Mouse (Mus musculus) bone marrow macrophage, adult 2 months (primary cell): ENCODE measurements around the gene Susd4. TPM values are rescaled to one million over a fixed set of nuclear protein-coding genes. Genes with fewer than 3 reads are reported as not detected.
A peak's percentile ranks its signal among the peaks of the same experiment; 100 is the strongest.

ENCODE experiments used
- H3K27ac ChIP-seq: 2 replicates; pipeline ENCODE4 v1.5.1; 2012; ENCODE audit warnings: low read depth, low read length; ENCODE audit not compliant: insufficient read depth
- H3K4me1 ChIP-seq: 2 replicates; pipeline ENCODE4 v1.6.1; 2012; ENCODE audit warnings: low read length; ENCODE audit not compliant: control insufficient read depth, insufficient read depth
- H3K4me3 ChIP-seq: 2 replicates; pipeline ENCODE4 v1.5.1; 2012; ENCODE audit warnings: mild to moderate bottlenecking, low read length, moderate library complexity; ENCODE audit not compliant: insufficient read depth
- CTCF ChIP-seq: IDR thresholded peaks from 2 replicates; pipeline ENCODE4 v1.5.1; 2012; ENCODE audit warnings: low read depth, mild to moderate bottlenecking, low read length, moderate library complexity
- POLR2A ChIP-seq: IDR thresholded peaks from 2 replicates; pipeline ENCODE4 v1.6.1; 2012; ENCODE audit warnings: mild to moderate bottlenecking, low read depth, low read length, borderline replicate concordance
- polyA plus RNA-seq: library from polyadenylated mRNA; stranded (reverse); fragments of >200 nt; gene quantifications from 2 replicates; pipeline ENCODE4 v1.2.4, GENCODE M21; 2012; ENCODE audit not compliant: missing spikeins, insufficient read depth, insufficient read length

Susd4 gene
- polyA plus RNA-seq, 1 experiment = not detected

- Histone ChIP-seq H3K27ac (no peak overlapping the region), H3K4me3 (no peak overlapping the region), H3K4me1 (peaks cover 28% of the 10 kb centered on the region)
- TF ChIP-seq CTCF = no peak
- TF ChIP-seq POLR2A = no peak
These were observed 148.9 kb downstream of the Susd4 start for GRCm38 (mm10) chr1:182912591-182912990.

- Histone ChIP-seq H3K27ac (no peak overlapping the region), H3K4me1 (peaks cover 16% of the 10 kb centered on the region), H3K4me3 (no peak overlapping the region)
- no peak for TF ChIP-seq CTCF
- no peak for TF ChIP-seq POLR2A
These were observed 150.7 kb downstream of the Susd4 start for GRCm38 (mm10) chr1:182914121-182914908.

DNA sequence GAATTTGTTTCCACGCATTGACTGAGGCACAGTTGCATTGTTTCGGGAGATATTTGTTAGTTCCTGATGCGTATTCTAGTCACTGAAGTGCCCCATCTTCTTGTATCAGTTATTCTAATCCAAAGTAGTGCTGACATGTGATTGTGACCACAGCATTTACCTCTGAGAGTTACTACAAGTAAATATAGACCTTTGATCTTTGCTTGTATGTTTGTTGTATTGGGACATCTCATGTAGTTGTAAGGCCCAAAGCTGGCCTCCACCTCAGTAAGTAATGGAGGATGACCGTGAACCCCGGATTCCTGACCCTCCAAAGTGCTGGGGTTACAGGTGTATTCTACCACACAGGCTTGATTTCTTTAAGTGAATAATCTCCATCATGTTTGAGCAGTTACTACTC, 152.5 kb downstream of the Susd4 start:
- no peak for TF ChIP-seq CTCF
- no peak for TF ChIP-seq POLR2A
- Histone ChIP-seq H3K4me1 (peaks cover under 1% of the 10 kb centered on the region; the same call in 1 of the 2 replicates), H3K27ac (no peak overlapping the region), H3K4me3 (no peak overlapping the region)

DNA sequence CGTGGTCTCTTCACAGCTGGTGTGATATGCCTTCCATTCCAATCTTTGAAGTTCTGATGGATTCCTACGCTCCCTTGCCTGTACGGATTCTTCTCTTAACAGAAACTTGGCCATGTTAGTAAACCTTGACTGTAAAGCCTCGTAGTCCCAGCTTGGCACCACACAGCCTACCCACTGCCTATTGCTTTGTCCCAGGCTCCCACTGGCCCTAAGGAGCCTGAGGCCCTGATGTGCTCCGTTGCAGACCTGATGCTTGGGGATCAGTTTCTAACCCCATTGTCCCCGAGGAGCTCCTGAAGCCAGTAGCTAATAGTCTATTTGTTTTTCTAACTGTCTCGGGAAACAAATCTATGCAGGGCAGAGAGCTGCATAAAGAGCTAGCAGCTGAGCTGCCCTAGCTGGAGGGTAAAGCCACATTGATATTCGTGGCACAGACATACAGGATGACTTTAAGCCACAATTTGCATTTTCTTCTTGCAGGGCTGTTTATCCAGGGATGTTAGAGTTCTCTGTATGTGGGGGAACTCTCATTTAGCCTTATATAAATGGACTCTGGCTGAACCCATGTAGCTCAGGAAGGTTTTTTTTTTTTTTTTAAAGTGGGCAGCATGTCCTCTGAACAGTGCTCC, 155.2 kb downstream of the Susd4 start:
- Histone ChIP-seq H3K4me1 (peaks cover 13% of the 10 kb centered on the region), H3K4me3 (no peak overlapping the region), H3K27ac (no peak overlapping the region)
- no peak for TF ChIP-seq POLR2A
- no peak for TF ChIP-seq CTCF

DNA sequence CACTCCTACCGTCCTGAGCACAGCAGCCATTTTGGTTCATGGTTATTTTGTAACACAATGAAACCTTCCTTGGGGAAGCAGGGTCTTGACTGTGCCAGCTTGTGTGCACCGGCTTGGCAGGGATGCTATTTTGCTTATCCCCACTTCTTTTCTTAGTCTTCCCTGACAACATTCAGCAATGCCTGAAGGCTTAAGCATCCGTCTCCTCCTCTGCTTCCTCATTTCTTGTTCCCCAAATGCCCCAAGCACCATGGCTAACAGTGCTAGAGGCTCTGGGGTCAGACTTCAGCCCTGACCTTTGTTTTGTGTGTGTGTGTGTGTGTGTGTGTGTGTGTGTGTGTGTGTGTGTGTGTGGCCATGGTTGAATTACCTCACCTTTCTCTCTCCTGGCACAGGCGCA, 159.2 kb downstream of the Susd4 start:
- Histone ChIP-seq H3K4me1 (peaks cover 16% of the 10 kb centered on the region), H3K4me3 (no peak overlapping the region), H3K27ac (peak overlapping the region; percentile 42)
- TF ChIP-seq POLR2A (no peak), CTCF (no peak)

GRCm38 (mm10) chr1:182926465-182926864, 162.8 kb downstream of the Susd4 start:
- no peak for TF ChIP-seq CTCF
- TF ChIP-seq POLR2A = no peak
- Histone ChIP-seq H3K27ac (no peak overlapping the region), H3K4me1 (peaks cover 35% of the 10 kb centered on the region), H3K4me3 (no peak overlapping the region)

- H3K27ac ChIP-seq = peak overlapping the region; percentile 15
- TF ChIP-seq CTCF = no peak
- no peak for TF ChIP-seq POLR2A
- H3K4me1 ChIP-seq = peaks cover 26% of the 10 kb centered on the region
- H3K4me3 ChIP-seq = peak overlapping the region; percentile 42
These were observed 164.5 kb downstream of the Susd4 start for GRCm38 (mm10) chr1:182927878-182928851.

DNA sequence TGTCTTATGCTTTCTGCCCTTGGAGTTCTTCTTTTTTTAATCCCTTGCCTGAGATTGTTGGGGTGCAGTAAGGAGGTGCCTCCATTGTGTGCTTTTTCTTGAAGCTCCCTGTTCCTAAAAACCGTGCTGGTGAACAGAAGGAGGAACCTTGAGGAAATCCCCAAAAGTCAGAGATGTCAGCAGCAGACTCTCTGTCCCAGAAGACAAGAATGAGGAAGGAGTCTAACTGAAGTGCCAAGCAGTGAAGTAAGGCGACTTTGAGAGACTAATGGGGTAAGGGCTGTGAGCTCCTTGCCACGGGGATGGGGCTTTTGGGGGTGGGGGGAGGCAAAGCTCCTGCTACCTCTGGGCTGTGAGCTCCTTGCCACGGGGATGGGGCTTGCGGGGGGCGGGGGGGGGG, 171.8 kb downstream of the Susd4 start:
- TF ChIP-seq POLR2A = no peak
- no peak for TF ChIP-seq CTCF
- Histone ChIP-seq H3K4me1 (peaks cover 10% of the 10 kb centered on the region), H3K4me3 (no peak overlapping the region), H3K27ac (no peak overlapping the region)

- no peak overlapping the region for H3K4me3 ChIP-seq
- H3K27ac ChIP-seq = no peak overlapping the region
- peaks cover 9% of the 10 kb centered on the region for H3K4me1 ChIP-seq
- TF ChIP-seq POLR2A = no peak
- TF ChIP-seq CTCF = no peak
These were observed 173.9 kb downstream of the Susd4 start for GRCm38 (mm10) chr1:182937486-182938120.
